Mouse (Mus musculus): Measurements from ENCODE around the gene Cngb1.

The Cngb1 gene

GRCm38 (mm10) chr8:95191497-95192175 lies 114.7 kb downstream of the Cngb1 start:
- DNase-seq, result no peak
